Mouse (Mus musculus) stomach, postnatal 0 days (tissue): ENCODE data around the gene Uvssa. TPM values are rescaled to one million over a fixed set of nuclear protein-coding genes. Genes with fewer than 3 reads are reported as not detected.

ENCODE experiments used
- ATAC-seq: fragments of 200-750 bp; cut with Nextera tagmentation; 2 replicates; pipeline ENCODE4 v1.8.0; 2017; ENCODE audit not compliant: low FRiP score, low TSS enrichment
- DNase-seq: peaks from one replicate; pipeline ENCODE4 v3.0.0-alpha.2; 2016; ENCODE audit warnings: low spot score
- H3K27ac ChIP-seq: fragments of 300-500 bp; sonication (generic); replicated peaks from 2 replicates; pipeline ENCODE4 v1.5.1; 2014; ENCODE audit warnings: mild to moderate bottlenecking, control low read depth
- H3K27me3 ChIP-seq: fragments of 300-500 bp; sonication (generic); 2 replicates; pipeline ENCODE4 v1.6.1; 2014; ENCODE audit warnings: low read length; ENCODE audit not compliant: control insufficient read depth, insufficient read depth
- H3K36me3 ChIP-seq: fragments of 300-500 bp; sonication (generic); 2 replicates; pipeline ENCODE4 v1.6.1; 2014; ENCODE audit warnings: low read length, mixed read lengths; ENCODE audit not compliant: control insufficient read depth, insufficient read depth
- H3K4me1 ChIP-seq: fragments of 300-500 bp; sonication (generic); replicated peaks from 2 replicates; pipeline ENCODE4 v1.6.1; 2014; ENCODE audit warnings: antibody characterized with exemption; ENCODE audit not compliant: control insufficient read depth, insufficient read depth
- H3K4me2 ChIP-seq: fragments of 300-500 bp; sonication (generic); replicated peaks from 2 replicates; pipeline ENCODE4 v1.6.1; 2014; ENCODE audit warnings: low read depth, mild to moderate bottlenecking, control low read depth, moderate library complexity
- H3K4me3 ChIP-seq: fragments of 300-500 bp; sonication (generic); 2 replicates; pipeline ENCODE4 v1.5.1; 2014; ENCODE audit warnings: low read depth, low read length, control low read depth
- H3K9ac ChIP-seq: fragments of 300-500 bp; sonication (generic); 2 replicates; pipeline ENCODE4 v1.6.1; 2014; ENCODE audit warnings: mild to moderate bottlenecking, low read length, control low read depth, mixed read lengths
- H3K9me3 ChIP-seq: fragments of 300-500 bp; sonication (generic); 2 replicates; pipeline ENCODE4 v1.6.1; 2016; ENCODE audit warnings: low read length; ENCODE audit not compliant: control insufficient read depth
- CTCF ChIP-seq: IDR thresholded peaks from 2 replicates; pipeline ENCODE4 v1.5.1; 2016; ENCODE audit warnings: antibody characterized with exemption, low read depth, mild to moderate bottlenecking, moderate library complexity
- EP300 ChIP-seq: optimal IDR thresholded peaks from 2 replicates; pipeline ENCODE3; 2016; ENCODE audit warnings: antibody characterized with exemption
- WGBS: fragments of 180-500 bp; shearing (Covaris S2); extraction: QIAGEN DNeasy Blood & Tissue Kit; methylation state at CpG from one replicate; pipeline ENCODE4 v1.1.7; 2014; 5-methylcytosine and 5-hydroxymethylcytosine counted together
- polyA plus RNA-seq: library from polyadenylated mRNA; unstranded; fragments of >200 nt; fragmentation: Nextera tagmentation; extraction: Ambion mirVana; gene quantifications from 2 replicates; pipeline ENCODE4 v1.2.1, GENCODE M21; 2015

The Uvssa gene
- polyA plus RNA-seq, 1 experiment from 2014 or later, result 4.5 TPM

GRCm38 (mm10) chr5:33349706-33350105 is 28.6 kb upstream of the Uvssa start:
- no peak for DNase-seq
- Histone ChIP-seq H3K36me3 (no peaks in the 10 kb centered on the region), H3K27ac (no peak overlapping the region), H3K4me1 (no peaks in the 10 kb centered on the region; the same call in 1 of the 2 replicates), H3K4me2 (no peak overlapping the region), H3K27me3 (no peaks in the 10 kb centered on the region), H3K4me3 (no peak overlapping the region), H3K9ac (no peak overlapping the region), H3K9me3 (no peaks in the 10 kb centered on the region)
- TF ChIP-seq EP300 (no peak), CTCF (no peak)
- WGBS, result 67% methylated on average over 4 of the region's 4 CpGs
- no peak for ATAC-seq

GRCm38 (mm10) chr5:33351556-33352272 is 26.6 kb upstream of the Uvssa start:
- Histone ChIP-seq H3K27me3 (no peaks in the 10 kb centered on the region), H3K4me3 (no peak overlapping the region), H3K9ac (no peak overlapping the region), H3K27ac (no peak overlapping the region), H3K4me2 (no peak overlapping the region), H3K9me3 (no peaks in the 10 kb centered on the region), H3K36me3 (no peaks in the 10 kb centered on the region), H3K4me1 (no peaks in the 10 kb centered on the region; the same call in 1 of the 2 replicates)
- 75% methylated on average over 3 of the region's 3 CpGs for WGBS
- TF ChIP-seq CTCF (no peak), EP300 (no peak)
- DNase-seq (no peak), ATAC-seq (peak; percentile 54; the same call in 1 of the 2 replicates)

GRCm38 (mm10) chr5:33352273-33352645 is 26.1 kb upstream of the Uvssa start:
- Histone ChIP-seq H3K4me1 (no peaks in the 10 kb centered on the region; the same call in 1 of the 2 replicates), H3K9me3 (no peaks in the 10 kb centered on the region), H3K27ac (no peak overlapping the region), H3K4me2 (no peak overlapping the region), H3K27me3 (no peaks in the 10 kb centered on the region), H3K9ac (no peak overlapping the region), H3K36me3 (no peaks in the 10 kb centered on the region), H3K4me3 (no peak overlapping the region)
- TF ChIP-seq CTCF (no peak), EP300 (no peak)
- WGBS, result 60% methylated on average over 8 of the region's 8 CpGs
- ATAC-seq (no peak), DNase-seq (no peak)

GRCm38 (mm10) chr5:33353011-33353410 is 25.3 kb upstream of the Uvssa start:
- H3K9me3 ChIP-seq, result no peaks in the 10 kb centered on the region
- 37% methylated on average over 3 of the region's 3 CpGs for WGBS
- no peak for ATAC-seq
- no peaks in the 10 kb centered on the region; the same call in 1 of the 2 replicates for H3K4me1 ChIP-seq
- no peak overlapping the region for H3K9ac ChIP-seq
- no peaks in the 10 kb centered on the region for H3K27me3 ChIP-seq
- TF ChIP-seq EP300, result no peak
- TF ChIP-seq CTCF, result no peak
- DNase-seq, result no peak
- H3K36me3 ChIP-seq, result no peaks in the 10 kb centered on the region
- H3K4me3 ChIP-seq, result no peak overlapping the region
- no peak overlapping the region for H3K27ac ChIP-seq
- H3K4me2 ChIP-seq, result no peak overlapping the region

GRCm38 (mm10) chr5:33357494-33357893 is 20.9 kb upstream of the Uvssa start:
- Histone ChIP-seq H3K36me3 (peaks cover 6% of the 10 kb centered on the region), H3K4me3 (no peak overlapping the region), H3K9ac (no peak overlapping the region), H3K4me2 (no peak overlapping the region), H3K9me3 (no peaks in the 10 kb centered on the region), H3K27ac (no peak overlapping the region), H3K4me1 (no peaks in the 10 kb centered on the region), H3K27me3 (no peaks in the 10 kb centered on the region)
- WGBS, result 76% methylated on average over 1 of the region's 1 CpGs
- no peak for TF ChIP-seq EP300
- no peak for TF ChIP-seq CTCF
- ATAC-seq, result no peak
- no peak for DNase-seq

- peaks cover 15% of the 10 kb centered on the region for H3K36me3 ChIP-seq
- WGBS, result 87% methylated on average over 4 of the region's 4 CpGs
- 0 out of 2 replicates have a peak overlapping the region, but pooled peaks have one; percentile 24 for H3K27ac ChIP-seq
- 0 out of 2 replicates have a peak, but pooled peaks have one; percentile 18 for ATAC-seq
- no peak overlapping the region for H3K4me2 ChIP-seq
- no peak for DNase-seq
- H3K4me1 ChIP-seq, result no peaks in the 10 kb centered on the region
- H3K9me3 ChIP-seq, result no peaks in the 10 kb centered on the region
- no peak overlapping the region for H3K9ac ChIP-seq
- H3K27me3 ChIP-seq, result no peaks in the 10 kb centered on the region
- no peak overlapping the region for H3K4me3 ChIP-seq
- TF ChIP-seq EP300, result no peak
- no peak for TF ChIP-seq CTCF
Observed at GRCm38 (mm10) chr5:33358467-33358866, 19.9 kb upstream of the Uvssa start.
